Mouse (Mus musculus) myocyte (in vitro differentiated cells): ENCODE data around the gene Mgat2. TPM values are rescaled to one million over a fixed set of nuclear protein-coding genes. Genes with fewer than 3 reads are reported as not detected.
A peak's percentile ranks its signal among the peaks of the same experiment; 100 is the strongest.

Experiments used
- H3K27me3 ChIP-seq: one replicate; pipeline ENCODE4 v1.6.1; 2011; ENCODE audit not compliant: control insufficient read depth, insufficient read depth, insufficient read length
- H3K36me3 ChIP-seq: one replicate; pipeline ENCODE4 v1.6.1; 2011; ENCODE audit not compliant: control insufficient read depth, insufficient read depth
- H3K4me2 ChIP-seq: one replicate; pipeline ENCODE4 v1.6.1; 2011; ENCODE audit warnings: low read depth, control low read depth
- H3K4me3 ChIP-seq: one replicate; pipeline ENCODE4 v1.5.1; 2011; ENCODE audit warnings: mild to moderate bottlenecking, control low read depth, moderate library complexity
- H3K79me2 ChIP-seq: one replicate; pipeline ENCODE4 v1.6.1; 2011; ENCODE audit not compliant: control insufficient read depth, insufficient read depth
- H3ac ChIP-seq: one replicate; pipeline ENCODE4 v1.6.1; 2011; ENCODE audit not compliant: control insufficient read depth, insufficient read length
- CEBPB ChIP-seq: IDR thresholded peaks from 2 replicates; pipeline ENCODE4 v1.6.1; 2011; ENCODE audit warnings: mild to moderate bottlenecking, moderate library complexity; ENCODE audit not compliant: poor library complexity, insufficient read depth, severe bottlenecking
- E2F4 ChIP-seq: IDR thresholded peaks from one replicate; pipeline ENCODE4 v1.6.1; 2011; ENCODE audit warnings: mild to moderate bottlenecking, control low read depth, moderate library complexity; ENCODE audit not compliant: insufficient read depth
- MAX ChIP-seq: IDR thresholded peaks from one replicate; pipeline ENCODE4 v1.6.1; 2011; ENCODE audit warnings: low read depth, mild to moderate bottlenecking, control low read depth
- MYOD1 ChIP-seq, 3 experiments: IDR thresholded peaks; one replicate each; pipeline ENCODE4 v1.6.1; 2011; ENCODE audit warnings: control low read depth in 2 of 3, low read depth in 2 of 3, mild to moderate bottlenecking in 2 of 3, moderate library complexity in 1 of 3; ENCODE audit not compliant: insufficient read length in 2 of 3, control insufficient read depth in 1 of 3
- MYOG ChIP-seq, 3 experiments: IDR thresholded peaks; one replicate each; pipeline ENCODE4 v1.6.1; 2011; ENCODE audit warnings: control low read depth in 2 of 3, low read depth in 2 of 3, mild to moderate bottlenecking in 2 of 3; ENCODE audit not compliant: insufficient read length in 2 of 3, control insufficient read depth in 1 of 3, insufficient read depth in 1 of 3
- POLR2A ChIP-seq: IDR thresholded peaks from one replicate; pipeline ENCODE4 v1.6.1; 2011; ENCODE audit warnings: low read depth, mild to moderate bottlenecking, control low read depth, moderate library complexity; ENCODE audit not compliant: insufficient read length
- POLR2AphosphoS2 ChIP-seq: IDR thresholded peaks from one replicate; pipeline ENCODE4 v1.6.1; 2011; ENCODE audit warnings: low read depth, control low read depth; ENCODE audit not compliant: insufficient read length
- REST ChIP-seq: IDR thresholded peaks from one replicate; pipeline ENCODE4 v1.6.1; 2011; ENCODE audit warnings: mild to moderate bottlenecking, control low read depth, moderate library complexity; ENCODE audit not compliant: insufficient read depth, insufficient read length
- SRF ChIP-seq: IDR thresholded peaks from one replicate; pipeline ENCODE4 v1.6.1; 2011; ENCODE audit warnings: low read depth; ENCODE audit not compliant: control insufficient read depth, insufficient read length
- TCF12 ChIP-seq: IDR thresholded peaks from one replicate; pipeline ENCODE4 v1.6.1; 2011; ENCODE audit warnings: mild to moderate bottlenecking, control low read depth; ENCODE audit not compliant: poor library complexity, insufficient read depth, severe bottlenecking
- TCF3 ChIP-seq: IDR thresholded peaks from one replicate; pipeline ENCODE4 v1.6.1; 2011; ENCODE audit warnings: low read depth, control low read depth; ENCODE audit not compliant: insufficient read length
- USF1 ChIP-seq: IDR thresholded peaks from one replicate; pipeline ENCODE4 v1.6.1; 2011; ENCODE audit warnings: low read depth, mild to moderate bottlenecking, control low read depth, moderate library complexity
- polyA plus RNA-seq: library from polyadenylated mRNA; unstranded; fragments of >200 nt; fragmentation: generic; extraction: Trizol; gene quantifications from one replicate; pipeline ENCODE4 v1.2.1, GENCODE M21; 2012; ENCODE audit warnings: missing spikeins

Mgat2 gene
- 20.7 TPM for polyA plus RNA-seq

DNA sequence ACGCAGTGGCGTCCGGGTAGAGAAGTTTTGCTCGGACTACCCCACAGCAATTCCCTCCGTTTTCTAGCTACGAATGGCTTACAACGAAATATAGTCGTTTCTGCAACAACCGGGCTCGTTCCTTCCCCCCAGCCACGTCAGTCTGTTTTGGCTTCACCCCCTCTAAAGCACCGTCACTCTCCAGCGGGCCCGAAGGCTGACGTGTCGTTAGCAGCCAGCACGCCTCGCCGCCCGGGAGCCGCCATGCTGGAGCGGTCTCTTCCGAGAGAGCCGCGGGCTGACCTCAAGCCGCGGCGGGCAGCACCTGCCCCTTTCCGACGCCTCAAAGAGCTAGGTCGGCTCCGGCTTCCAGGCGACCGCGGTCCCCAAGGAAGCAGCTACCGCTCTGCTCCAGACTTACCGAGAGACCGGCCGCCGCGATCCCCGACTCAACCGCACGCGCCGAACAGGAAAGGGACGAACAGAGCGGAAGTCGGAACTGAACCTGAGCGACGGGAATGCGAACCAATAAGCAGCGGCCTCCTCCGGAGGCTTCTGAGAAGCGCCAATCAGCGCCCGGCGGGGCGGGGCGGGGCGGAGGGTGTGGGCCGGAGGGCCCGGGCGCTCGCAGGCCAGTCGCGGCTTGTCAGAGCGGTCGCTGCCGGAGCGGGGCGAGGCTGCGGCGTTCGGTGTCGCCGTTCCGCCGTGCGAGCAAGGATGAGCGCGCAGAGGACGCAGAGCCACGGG is at the start of gene Mgat2, which contains the start of gene Rpl36al:
Gene Mgat2, plus strand, starts transcription at position 575 of the 726 bp plus-strand sequence.
Gene Rpl36al, minus strand, starts transcription at position 501 of the 726 bp plus-strand sequence.
- H3K27me3 ChIP-seq = no peaks in the 10 kb centered on the region
- H3ac ChIP-seq = peak within 1 kb of the TSS; percentile 83
- H3K4me2 ChIP-seq = peak within 1 kb of the TSS; percentile 89
- peaks cover 51% of the 10 kb centered on the region for H3K79me2 ChIP-seq
- H3K36me3 ChIP-seq = peaks cover 6% of the 10 kb centered on the region
- TF ChIP-seq TCF12 = no peak
- TF ChIP-seq POLR2AphosphoS2 = peak; percentile 97
- peak; percentile 38 for TF ChIP-seq SRF
- no peak for TF ChIP-seq MYOD1 (IDR thresholded peaks at IDR 0.05; ENCODE audit: control insufficient read depth in 1 of 3, insufficient read length in 2 of 3, low read depth in 2 of 3)
- peak; percentile 29 for TF ChIP-seq TCF3
- TF ChIP-seq MAX = no peak
- TF ChIP-seq POLR2A = peak; percentile 94
- peak; percentile 46 for TF ChIP-seq REST
- TF ChIP-seq E2F4 = no peak
- no peak for TF ChIP-seq USF1
- no peak for TF ChIP-seq MYOG (IDR thresholded peaks at IDR 0.05; ENCODE audit: control insufficient read depth in 1 of 3, insufficient read depth in 1 of 3, insufficient read length in 2 of 3, low read depth in 2 of 3)
- TF ChIP-seq CEBPB = no peak
- H3K4me3 ChIP-seq = peak within 1 kb of the TSS; percentile 62

DNA sequence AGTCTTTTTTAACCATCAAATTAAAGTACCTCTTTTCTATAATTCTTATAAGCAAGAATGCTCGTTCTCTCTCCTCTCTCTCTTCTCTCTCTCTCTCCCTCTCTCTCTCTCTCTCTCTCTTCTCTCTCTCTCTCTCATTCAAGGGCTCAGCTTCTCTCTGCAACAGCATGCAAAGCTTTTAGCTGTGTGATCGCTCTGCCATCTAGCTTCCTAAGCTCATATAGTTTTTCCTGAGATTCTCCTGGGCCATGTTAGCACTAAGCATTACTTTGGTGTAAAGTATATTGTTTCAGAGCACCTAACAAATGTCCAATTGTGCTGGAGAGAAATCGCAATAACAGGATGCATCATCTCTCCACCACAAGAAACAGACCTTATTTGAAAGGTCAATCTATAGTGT is 44.8 kb upstream of the Mgat2 start:
- no peak overlapping the region for H3K4me2 ChIP-seq
- H3K27me3 ChIP-seq = peaks cover 4% of the 10 kb centered on the region
- no peaks in the 10 kb centered on the region for H3K36me3 ChIP-seq
- no peak overlapping the region for H3ac ChIP-seq
- no peak overlapping the region for H3K4me3 ChIP-seq
- H3K79me2 ChIP-seq = no peaks in the 10 kb centered on the region
- TF ChIP-seq MYOD1 (IDR thresholded peaks at IDR 0.05; ENCODE audit: control insufficient read depth in 1 of 3, insufficient read length in 2 of 3, low read depth in 2 of 3) (no peak), CEBPB (no peak), SRF (no peak), TCF3 (no peak), USF1 (no peak), REST (no peak), POLR2A (no peak), MYOG (IDR thresholded peaks at IDR 0.05; ENCODE audit: control insufficient read depth in 1 of 3, insufficient read depth in 1 of 3, insufficient read length in 2 of 3, low read depth in 2 of 3) (no peak), TCF12 (no peak), POLR2AphosphoS2 (no peak)

DNA sequence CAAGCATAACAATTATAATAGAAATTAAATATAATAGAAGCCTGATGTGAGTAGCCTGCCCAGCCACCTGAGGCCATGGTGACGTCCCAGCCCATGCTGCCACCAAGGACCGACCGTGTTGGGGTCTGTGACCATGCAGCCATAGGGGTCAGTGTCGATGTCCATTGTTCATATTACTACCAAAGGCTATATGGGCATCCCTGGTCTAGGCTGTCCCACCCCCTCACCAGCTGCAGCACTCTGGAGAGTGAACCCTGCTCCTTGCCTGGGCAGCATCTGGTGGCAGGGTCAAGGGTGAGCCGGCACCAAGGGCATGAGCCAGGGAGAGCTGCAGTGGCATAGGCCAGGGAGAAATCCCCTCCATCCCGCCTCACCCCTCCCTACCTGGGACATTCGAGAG is 44.1 kb upstream of the Mgat2 start:
- Histone ChIP-seq H3ac (no peak overlapping the region), H3K4me3 (no peak overlapping the region), H3K36me3 (no peaks in the 10 kb centered on the region), H3K4me2 (no peak overlapping the region), H3K27me3 (peaks cover 4% of the 10 kb centered on the region), H3K79me2 (no peaks in the 10 kb centered on the region)
- TF ChIP-seq MYOD1 (IDR thresholded peaks at IDR 0.05; ENCODE audit: control insufficient read depth in 1 of 3, insufficient read length in 2 of 3, low read depth in 2 of 3) (no peak), POLR2AphosphoS2 (no peak), SRF (no peak), TCF12 (no peak), E2F4 (no peak), REST (no peak), MYOG (IDR thresholded peaks at IDR 0.05; ENCODE audit: control insufficient read depth in 1 of 3, insufficient read depth in 1 of 3, insufficient read length in 2 of 3, low read depth in 2 of 3) (no peak), MAX (no peak), CEBPB (no peak)

DNA sequence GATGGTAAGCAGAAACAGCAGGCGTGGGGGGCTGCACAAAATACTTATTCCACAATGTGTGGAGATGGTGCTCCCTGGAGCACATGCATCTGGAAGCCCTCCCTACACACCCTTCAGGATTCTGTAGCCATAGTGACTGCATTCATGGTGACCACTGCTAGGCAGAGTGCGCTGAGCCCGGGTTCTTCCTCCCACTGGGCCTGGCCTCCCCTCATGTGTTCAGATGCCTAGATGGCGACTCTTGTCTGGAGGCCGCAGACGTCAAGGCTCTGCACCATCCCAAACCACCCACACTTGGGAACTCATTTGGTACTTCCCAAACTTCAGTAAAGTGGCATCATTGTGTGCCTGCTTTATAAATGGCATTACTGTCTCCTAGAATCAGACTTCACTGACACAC is 40.5 kb upstream of the Mgat2 start:
- Histone ChIP-seq H3K4me2 (no peak overlapping the region), H3ac (no peak overlapping the region), H3K36me3 (no peaks in the 10 kb centered on the region), H3K4me3 (no peak overlapping the region), H3K79me2 (no peaks in the 10 kb centered on the region), H3K27me3 (peaks cover 4% of the 10 kb centered on the region)
- TF ChIP-seq USF1 = no peak
- no peak for TF ChIP-seq E2F4
- no peak for TF ChIP-seq POLR2AphosphoS2
- no peak for TF ChIP-seq TCF12
- no peak for TF ChIP-seq SRF
- no peak for TF ChIP-seq MAX
- TF ChIP-seq CEBPB = no peak
- TF ChIP-seq POLR2A = no peak
- no peak for TF ChIP-seq MYOG (IDR thresholded peaks at IDR 0.05; ENCODE audit: control insufficient read depth in 1 of 3, insufficient read depth in 1 of 3, insufficient read length in 2 of 3, low read depth in 2 of 3)

DNA sequence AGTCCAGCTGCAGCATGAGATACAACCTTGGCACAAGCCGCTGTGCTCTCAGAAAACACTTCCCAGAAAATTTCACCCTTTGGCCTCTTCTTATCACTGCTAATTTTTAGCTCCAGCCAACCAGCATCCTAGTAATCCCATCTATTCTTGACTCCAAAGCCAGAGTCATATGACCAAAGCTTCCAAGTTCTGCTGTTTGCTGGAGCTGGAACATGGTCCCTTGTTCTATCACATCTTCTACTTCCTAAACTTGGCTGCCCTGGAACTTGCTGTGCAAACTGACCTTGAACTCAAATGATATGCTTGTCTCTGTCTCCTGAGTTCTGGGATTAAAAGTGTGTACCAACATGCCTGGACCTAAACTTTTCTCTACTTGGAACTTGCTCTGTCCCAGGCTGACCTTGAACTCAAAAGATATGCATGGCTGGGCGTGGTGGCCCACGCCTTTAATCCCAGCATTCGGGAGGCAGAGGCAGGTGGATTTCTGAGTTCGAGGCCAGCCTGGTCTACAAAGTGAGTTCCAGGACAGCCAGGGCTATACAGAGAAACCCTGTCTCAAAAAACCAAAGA is 36.7 kb upstream of the Mgat2 start:
- Histone ChIP-seq H3K36me3 (no peaks in the 10 kb centered on the region), H3K79me2 (no peaks in the 10 kb centered on the region), H3K4me3 (no peak overlapping the region), H3K4me2 (no peak overlapping the region), H3ac (no peak overlapping the region), H3K27me3 (no peaks in the 10 kb centered on the region)
- TF ChIP-seq POLR2AphosphoS2 (no peak), MYOG (IDR thresholded peaks at IDR 0.05; ENCODE audit: control insufficient read depth in 1 of 3, insufficient read depth in 1 of 3, insufficient read length in 2 of 3, low read depth in 2 of 3) (no peak), REST (no peak), USF1 (no peak), MAX (no peak), POLR2A (no peak), SRF (no peak), CEBPB (no peak), TCF3 (no peak), TCF12 (no peak), E2F4 (no peak), MYOD1 (IDR thresholded peaks at IDR 0.05; ENCODE audit: control insufficient read depth in 1 of 3, insufficient read length in 2 of 3, low read depth in 2 of 3) (no peak)
